Mouse (Mus musculus) right cerebral cortex, adult 2 months (tissue): ENCODE measurements around the gene Gm12216.

Experiments used
- DNase-seq, 2 experiments: peaks; one replicate each; pipeline ENCODE4 v3.0.0; 2021 to 2022; ENCODE audit warnings: low spot score in 2 of 2

Gene Gm12216

GRCm38 (mm10) chr11:53821230-53821944 lies 37.7 kb downstream of the Gm12216 start:
- DNase-seq: no peak

- no peak for DNase-seq
These were observed 38.4 kb downstream of the Gm12216 start for GRCm38 (mm10) chr11:53820516-53821170.

DNA sequence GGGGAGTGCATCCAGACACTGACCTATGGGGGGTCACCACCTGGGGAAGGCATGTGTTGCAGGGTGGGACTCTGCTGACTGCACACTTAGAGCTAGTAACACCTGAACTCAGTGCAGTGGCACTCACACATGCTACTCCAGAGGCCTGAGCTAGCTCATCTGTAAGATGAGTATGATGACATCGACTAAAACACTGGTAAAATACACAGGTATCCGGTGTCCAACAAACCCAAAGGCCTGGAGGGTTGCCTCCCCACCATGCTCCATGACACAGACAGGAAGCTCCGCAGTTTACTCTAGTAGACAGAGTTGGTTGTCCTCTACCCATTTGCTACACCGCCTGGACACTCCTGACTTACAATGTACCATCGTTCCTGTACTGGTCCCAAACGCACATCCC lies 39.5 kb downstream of the Gm12216 start:
- DNase-seq: no peak

DNA sequence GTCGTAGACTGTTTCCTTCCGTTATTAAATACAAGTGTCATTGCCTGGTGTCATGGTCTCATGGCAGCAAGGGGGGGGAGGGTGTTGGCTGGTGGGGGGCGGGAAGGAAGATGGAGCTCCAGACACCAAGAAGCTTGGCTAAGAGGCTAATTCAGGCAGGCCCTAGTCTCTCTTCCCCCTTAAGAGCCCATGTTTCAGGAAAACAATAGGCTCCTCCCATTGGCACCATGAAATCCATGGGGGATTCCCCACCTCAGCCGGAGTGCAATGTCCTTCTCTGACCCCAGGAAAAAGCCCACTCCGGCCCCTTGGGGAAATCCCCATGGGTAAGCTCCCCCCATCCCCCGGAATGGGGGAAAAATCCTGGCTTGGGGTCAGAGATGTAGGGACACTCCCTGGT lies 40.3 kb downstream of the Gm12216 start:
- DNase-seq: no peak

GRCm38 (mm10) chr11:53816841-53817375 lies 42.1 kb downstream of the Gm12216 start:
- no peak for DNase-seq

DNA sequence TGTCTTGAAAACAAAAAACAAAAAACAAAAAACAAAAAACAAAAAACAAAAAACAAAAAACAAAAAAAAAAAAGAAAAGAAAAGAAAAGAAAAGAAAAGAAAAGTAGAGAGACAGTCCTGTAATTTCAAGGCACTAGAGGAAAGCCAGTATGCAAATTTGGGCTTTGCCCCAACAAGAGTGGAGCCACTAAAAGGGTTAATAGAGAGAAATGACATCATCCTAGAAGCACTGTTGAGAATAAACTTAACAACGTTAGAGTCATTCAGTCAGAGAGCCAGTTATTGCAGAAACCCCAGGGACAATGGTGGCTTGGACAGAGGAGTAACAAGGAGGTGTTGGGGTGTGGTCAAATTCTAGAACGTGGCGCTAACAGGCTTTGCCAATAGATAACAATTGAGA lies 44.2 kb downstream of the Gm12216 start:
- no peak for DNase-seq

GRCm38 (mm10) chr11:53813001-53813868 lies 45.8 kb downstream of the Gm12216 start:
- no peak for DNase-seq

- no peak for DNase-seq
These were observed 47.7 kb downstream of the Gm12216 start for GRCm38 (mm10) chr11:53811312-53811711.

DNA sequence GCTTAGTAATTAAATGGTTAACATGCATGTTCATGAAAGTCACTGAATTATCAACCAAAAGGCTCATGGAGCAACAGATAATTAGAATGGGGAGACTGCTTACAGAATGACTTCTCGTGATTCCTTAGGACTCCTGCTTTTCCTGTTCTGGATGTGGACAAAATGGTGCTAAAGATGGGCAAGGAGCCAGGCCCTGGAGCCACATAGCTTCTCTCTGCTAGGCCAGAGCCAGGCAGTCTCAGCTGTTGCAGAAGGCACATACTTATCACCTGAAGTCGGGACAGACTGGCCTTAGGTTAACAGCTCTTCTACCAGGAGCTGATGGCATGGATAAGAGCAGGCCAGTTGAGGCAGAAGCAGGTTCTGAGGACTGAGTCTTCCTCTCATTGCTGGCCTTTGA lies 48.3 kb downstream of the Gm12216 start:
- DNase-seq: no peak

GRCm38 (mm10) chr11:53810156-53810555 lies 48.9 kb downstream of the Gm12216 start:
- DNase-seq: no peak

DNA sequence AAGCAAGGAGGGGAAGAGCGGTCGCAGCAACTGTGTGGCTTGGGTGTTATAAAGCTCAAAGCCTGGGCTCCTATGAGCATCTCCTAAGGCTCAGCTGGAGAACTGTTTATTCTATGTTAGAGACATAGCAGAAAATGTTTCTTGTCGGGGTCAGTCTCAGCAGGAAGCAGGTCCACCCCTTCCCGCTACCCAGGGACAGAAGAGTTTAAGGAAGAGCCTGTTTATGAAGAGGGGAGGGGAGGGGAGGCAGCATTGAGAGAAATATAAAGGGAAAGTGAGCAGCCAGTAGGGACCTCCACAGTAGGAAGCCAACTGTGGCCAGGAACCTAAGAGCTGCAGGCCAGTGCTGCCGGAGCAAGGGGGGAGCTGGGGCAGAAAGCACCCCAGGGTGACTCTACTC lies 49.7 kb downstream of the Gm12216 start:
- no peak for DNase-seq

GRCm38 (mm10) chr11:53805786-53806185 lies 53.3 kb downstream of the Gm12216 start:
- no peak for DNase-seq

- no peak for DNase-seq
These were observed 54.3 kb downstream of the Gm12216 start for GRCm38 (mm10) chr11:53804569-53805344.

- no peak for DNase-seq
These were observed 55.6 kb downstream of the Gm12216 start for GRCm38 (mm10) chr11:53803494-53803893.

DNA sequence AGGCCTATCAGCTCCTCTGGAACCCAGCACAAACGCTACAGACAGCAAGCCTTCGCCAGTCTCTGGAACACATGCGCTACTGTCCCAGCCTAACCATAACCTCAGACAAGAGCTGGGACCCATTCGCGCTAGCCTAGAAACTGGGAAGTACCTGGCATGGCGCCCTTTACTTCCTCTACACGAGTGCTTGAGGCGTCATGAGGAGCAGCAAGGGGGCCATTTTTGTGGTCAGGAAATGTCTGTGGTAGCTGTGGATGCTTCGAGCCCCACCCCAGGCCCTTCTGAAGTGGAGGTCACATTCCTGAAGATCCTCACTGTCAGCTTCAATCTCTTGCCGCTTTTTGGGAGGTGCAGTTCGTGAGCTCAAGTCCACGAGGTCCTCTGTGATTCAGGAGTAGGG lies 56.0 kb downstream of the Gm12216 start:
- DNase-seq: no peak

DNA sequence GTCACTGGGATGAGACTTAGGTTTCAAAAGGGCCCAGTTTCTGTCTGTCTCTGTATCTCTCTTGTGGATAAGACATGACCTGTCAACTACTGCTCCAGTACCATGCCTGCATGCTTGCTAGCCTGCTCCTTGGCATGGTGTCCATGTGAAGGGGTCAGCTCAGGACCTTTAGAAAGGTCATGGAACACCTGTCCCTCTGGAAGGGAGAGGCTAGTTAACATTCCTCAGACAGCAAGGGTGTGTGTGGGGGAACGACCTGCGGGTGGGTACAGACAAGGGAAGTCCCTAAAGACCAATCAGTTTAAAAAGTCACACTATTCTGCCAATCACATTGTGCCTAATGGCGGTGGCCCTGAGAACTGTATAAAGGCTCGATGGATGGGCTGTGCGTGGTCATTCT lies 58.1 kb downstream of the Gm12216 start:
- DNase-seq: no peak

DNA sequence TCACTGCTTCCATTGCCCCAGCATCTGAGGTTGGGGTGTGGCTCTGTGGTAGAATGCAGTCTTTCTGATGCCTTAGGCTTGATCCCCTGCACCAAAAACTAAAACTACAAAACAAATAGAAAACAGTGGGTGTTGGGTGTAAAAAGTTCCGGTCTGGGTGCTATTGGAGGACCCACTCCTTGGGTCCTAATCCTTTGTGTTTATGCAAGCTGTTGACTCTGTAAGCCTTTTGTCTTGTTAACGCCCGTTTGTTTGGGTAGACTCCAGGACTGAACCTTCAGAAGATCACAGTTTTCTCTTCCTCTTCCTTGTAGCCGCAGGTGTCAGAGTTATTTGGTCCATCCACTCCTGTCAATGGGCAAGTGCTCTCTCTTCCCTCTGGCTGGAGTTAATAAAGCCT lies 59.0 kb downstream of the Gm12216 start:
- DNase-seq: no peak

GRCm38 (mm10) chr11:53798041-53798711 lies 60.9 kb downstream of the Gm12216 start:
- DNase-seq: no peak

DNA sequence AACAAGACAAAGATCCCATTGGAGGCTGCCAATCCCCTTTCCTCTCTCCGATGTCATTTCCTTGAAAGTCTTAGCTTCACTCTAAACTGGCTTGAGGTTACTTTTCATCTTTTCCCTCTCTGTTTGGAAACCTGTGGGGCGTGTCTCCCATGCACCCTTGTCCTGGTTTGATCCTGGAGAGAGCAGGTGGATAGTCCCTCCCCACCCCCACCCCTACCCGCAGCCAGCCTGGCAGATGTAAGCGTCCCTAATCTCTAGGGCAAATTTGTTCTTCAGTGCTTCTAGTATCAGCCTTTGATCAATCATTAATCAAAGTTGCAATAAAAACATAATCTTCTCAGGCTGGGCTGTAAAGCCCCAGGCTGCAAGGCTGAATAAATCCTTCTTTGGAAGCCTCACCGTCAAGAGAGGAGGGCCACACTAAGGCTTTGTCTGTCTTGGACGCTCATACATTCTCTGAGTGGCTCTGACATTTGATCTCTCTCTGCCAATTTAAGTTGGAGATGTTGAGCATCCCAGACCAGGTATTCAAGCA lies 61.6 kb downstream of the Gm12216 start:
- DNase-seq: no peak

GRCm38 (mm10) chr11:53796409-53797151 lies 62.5 kb downstream of the Gm12216 start:
- DNase-seq: no peak
